Comparison of ENCODE assay signal across 8 mouse cellular contexts in genomic region chr11:104237226-104237625, GRCm38 (mm10). TPM values are rescaled to one million over a fixed set of nuclear protein-coding genes. Genes with fewer than 3 reads are reported as not detected.
DNase-seq lines count a peak whose midpoint lies in the region; ATAC-seq and TF ChIP-seq lines count a peak whose summit lies in the region.

No protein-coding gene starts in this region.

- no peak for DNase-seq in frontal cortex, postnatal 25 days (ENCODE audit: low spot score in 2 of 2)
- DNase-seq in NIH3T3 (ENCODE audit: low read depth): peak; percentile 22
- peak; percentile 69 for DNase-seq in kidney, postnatal 14 days
- DNase-seq in T-cell, adult 2 months (ENCODE audit: low spot score): no peak
- DNase-seq in liver, postnatal 0 days: no peak

- H3K27ac ChIP-seq in cortical plate, adult 2 months (ENCODE audit: insufficient read depth, low read length): no peak overlapping the region
- 0 out of 2 replicates have a peak overlapping the region, but pooled peaks have one; percentile 15 for H3K27ac ChIP-seq in midbrain, embryonic 16.5 days (ENCODE audit: low read length)
- no peak overlapping the region for H3K27ac ChIP-seq in liver, postnatal 0 days (ENCODE audit: low read depth)

- no peaks in the 10 kb centered on the region for H3K36me3 ChIP-seq in midbrain, embryonic 16.5 days (ENCODE audit: control insufficient read depth, insufficient read depth, low read length)
- no peaks in the 10 kb centered on the region for H3K36me3 ChIP-seq in liver, postnatal 0 days (replicated peaks; ENCODE audit: insufficient read depth, low read length)

- H3K9ac ChIP-seq in midbrain, embryonic 16.5 days (ENCODE audit: low read depth, low read length): 0 out of 2 replicates have a peak overlapping the region, but pooled peaks have one; percentile 11
- H3K9ac ChIP-seq in liver, postnatal 0 days (replicated peaks): no peak overlapping the region

- peaks cover 13% of the 10 kb centered on the region for H3K4me1 ChIP-seq in cortical plate, adult 2 months (ENCODE audit: control insufficient read depth, insufficient read depth, low read length)
- peaks cover 39% of the 10 kb centered on the region for H3K4me1 ChIP-seq in midbrain, embryonic 16.5 days (ENCODE audit: control insufficient read depth, insufficient read depth, low read length)
- H3K4me1 ChIP-seq in liver, postnatal 0 days (ENCODE audit: insufficient read depth): peaks cover 2% of the 10 kb centered on the region

- no peaks in the 10 kb centered on the region for H3K27me3 ChIP-seq in midbrain, embryonic 16.5 days (ENCODE audit: control insufficient read depth, insufficient read depth, low read depth, low read length)
- peaks cover 44% of the 10 kb centered on the region for H3K27me3 ChIP-seq in liver, postnatal 0 days (ENCODE audit: insufficient read depth, low read length)

- TF ChIP-seq CTCF in cortical plate, adult 2 months (IDR thresholded peaks at IDR 0.05; ENCODE audit: extremely low read depth, insufficient read depth, low read length): 0 out of 2 replicates have a peak, but pooled peaks have one; percentile 11
- no peak for TF ChIP-seq CTCF in liver, postnatal 0 days (IDR thresholded peaks at IDR 0.05; ENCODE audit: low read depth)

- ATAC-seq in frontal cortex, adult (ENCODE audit: low TSS enrichment): peak; percentile 18
- ATAC-seq in midbrain, embryonic 16.5 days: no peak
- no peak for ATAC-seq in liver, postnatal 0 days

- TF ChIP-seq EP300 in liver, postnatal 0 days (IDR thresholded peaks at IDR 0.05; ENCODE audit: low read depth): no peak

- no peak for TF ChIP-seq POLR2A in cortical plate, adult 2 months (IDR thresholded peaks at IDR 0.05; ENCODE audit: extremely low read depth, insufficient read depth, low read length)

- H3K9me3 ChIP-seq in midbrain, embryonic 16.5 days (replicated peaks; ENCODE audit: control insufficient read depth, low read length, poor library complexity, severe bottlenecking): no peaks in the 10 kb centered on the region
- no peaks in the 10 kb centered on the region for H3K9me3 ChIP-seq in liver, postnatal 0 days (ENCODE audit: low read length)

- 50% methylated on average over 7 of the region's 7 CpGs for WGBS in midbrain, embryonic 16.5 days
- WGBS in liver, postnatal 0 days (ENCODE audit: insufficient replicate concordance): 74% methylated on average over 7 of the region's 7 CpGs

- H3K4me3 ChIP-seq in cortical plate, adult 2 months (ENCODE audit: insufficient read depth, low read length): no peak overlapping the region
- no peak overlapping the region for H3K4me3 ChIP-seq in midbrain, embryonic 16.5 days (ENCODE audit: low read depth, low read length)
- H3K4me3 ChIP-seq in liver, postnatal 0 days (ENCODE audit: low read depth, low read length): no peak overlapping the region

- peak overlapping the region; percentile 33; the same call in 1 of the 2 replicates for H3K4me2 ChIP-seq in midbrain, embryonic 16.5 days (ENCODE audit: low read length)
- H3K4me2 ChIP-seq in liver, postnatal 0 days (ENCODE audit: low read depth, low read length): no peak overlapping the region

RNA-seq across cellular contexts. Expression of gene Mapt, which starts 6.0 kb away (rescaled TPM):
- 270 and 278 TPM in 2 replicates for polyA plus RNA-seq in cortical plate, adult 2 months (2012; rRNA removed)
- polyA plus RNA-seq in midbrain, embryonic 16.5 days (2015; fragmentation: Nextera tagmentation; extraction: Ambion mirVana): 1,213 and 1,264 TPM in 2 replicates
- polyA plus RNA-seq in liver, postnatal 0 days (2015; fragmentation: Nextera tagmentation; extraction: Ambion mirVana): 0.28 and 0.33 TPM in 2 replicates

RNA-seq across cellular contexts. Expression of gene Sppl2c, which starts 51.1 kb away (rescaled TPM):
- polyA plus RNA-seq in cortical plate, adult 2 months (2012; rRNA removed): not detected in 2 replicates
- not detected in 2 replicates for polyA plus RNA-seq in midbrain, embryonic 16.5 days (2015; fragmentation: Nextera tagmentation; extraction: Ambion mirVana)
- not detected in 2 replicates for polyA plus RNA-seq in liver, postnatal 0 days (2015; fragmentation: Nextera tagmentation; extraction: Ambion mirVana)

Comparison
In these comparisons a context has a peak if more than half of its experiments do, and no peak if none do; other contexts are left out.
1. DNase-seq: peak in NIH3T3 (single experiment) and kidney, postnatal 14 days (single experiment); none in frontal cortex, postnatal 25 days (0 of 2), T-cell, adult 2 months (single experiment) and liver, postnatal 0 days (single experiment).
2. RNA of gene Mapt, which starts 6.0 kb away (polyA plus RNA-seq): 1,213 to 1,264 TPM in midbrain, embryonic 16.5 days and 270 to 278 TPM in cortical plate, adult 2 months; 0.28 to 0.33 TPM in liver, postnatal 0 days; every median in the first group is over 100 times any median in the second.